Mouse (Mus musculus) liver (tissue): ENCODE results near the gene Ylpm1.
A peak's percentile ranks its signal among the peaks of the same experiment; 100 is the strongest.

Source experiments
- DNase-seq: peaks from one replicate; pipeline ENCODE4 v3.0.0-alpha.2; 2020; ENCODE audit warnings: mixed read lengths

Gene Ylpm1

GRCm38 (mm10) chr12:85110698-85111592 is 114.8 kb downstream of the Ylpm1 start, which contains the start of the genes Prox2 and Dlst:
Prox2 (minus strand) TSS chr12:85110759.
Dlst (plus strand) TSS chr12:85110833.
- peak; percentile 92 for DNase-seq

- no peak for DNase-seq
Observed at GRCm38 (mm10) chr12:85112550-85113251, 116.6 kb downstream of the Ylpm1 start.

DNA sequence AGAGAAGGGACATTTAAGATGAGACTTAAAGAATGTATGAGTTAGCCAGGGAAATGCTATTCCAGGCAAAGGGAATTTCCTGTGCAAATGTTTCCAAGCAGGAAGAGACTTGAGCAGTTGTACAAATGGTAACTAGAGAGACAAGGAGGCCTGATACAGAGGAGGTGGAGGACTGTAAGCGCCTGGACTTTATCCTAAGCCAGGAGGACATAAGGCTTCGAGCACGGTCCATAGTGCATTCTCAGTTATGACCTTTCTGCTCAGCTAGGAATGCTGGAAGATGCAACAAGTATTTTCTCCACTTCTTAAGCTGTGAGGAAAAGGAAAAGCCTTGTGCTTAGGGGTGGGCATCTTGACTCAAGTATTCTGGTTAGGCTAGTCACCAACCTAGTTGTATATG is 117.2 kb downstream of the Ylpm1 start:
- DNase-seq, result no peak

DNA sequence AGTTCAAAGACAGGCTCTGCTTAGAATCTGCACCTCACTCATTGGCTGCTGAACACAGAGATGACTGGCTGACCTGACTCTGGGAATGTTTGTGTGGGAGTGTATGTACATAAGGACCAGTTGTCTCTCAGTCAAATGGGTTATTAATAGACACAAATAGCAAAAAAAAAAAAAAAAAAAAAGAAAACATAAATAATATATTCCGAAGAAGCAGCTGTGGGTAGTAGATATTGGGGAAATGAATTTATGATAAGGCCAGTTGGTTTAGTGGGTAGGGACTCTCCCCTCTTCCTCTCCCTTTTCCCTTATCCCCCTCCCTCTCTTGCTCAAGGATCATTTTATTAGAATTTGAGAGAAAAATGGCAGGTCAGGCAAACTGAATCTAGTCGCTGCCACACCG is 117.8 kb downstream of the Ylpm1 start:
- DNase-seq, result no peak

DNA sequence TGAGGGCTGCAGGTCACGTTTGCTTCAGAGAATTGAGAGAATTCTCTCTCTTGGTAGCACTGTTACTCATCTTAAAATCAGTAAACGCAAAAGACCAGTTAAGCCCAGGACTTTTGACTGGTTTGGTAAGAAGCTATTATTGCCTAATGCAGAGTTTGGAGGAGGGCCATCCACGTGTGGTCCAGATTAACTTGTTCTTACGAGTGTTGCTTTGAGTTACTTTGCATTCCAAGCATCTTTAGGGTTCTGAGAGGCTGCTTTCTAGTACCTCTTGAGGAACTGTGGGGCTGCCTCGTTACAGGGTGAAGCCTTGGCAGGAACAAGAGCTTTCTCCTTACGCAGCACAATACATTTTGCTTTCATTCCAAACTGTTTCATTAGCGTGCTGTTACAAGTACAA is 119.6 kb downstream of the Ylpm1 start:
- no peak for DNase-seq
